Mouse (Mus musculus) lung, postnatal 0 days (tissue): ENCODE data around the gene Slc44a1. TPM values are rescaled to one million over a fixed set of nuclear protein-coding genes. Genes with fewer than 3 reads are reported as not detected.
A peak's percentile ranks its signal among the peaks of the same experiment; 100 is the strongest.

ENCODE experiments used
- ATAC-seq: fragments of 200-750 bp; cut with Nextera tagmentation; 2 replicates; pipeline ENCODE4 v1.8.0; 2017; ENCODE audit warnings: moderate library complexity
- DNase-seq: peaks from one replicate; pipeline ENCODE4 v3.0.0-alpha.2; 2016; ENCODE audit warnings: low spot score
- H3K27ac ChIP-seq: fragments of 300-500 bp; sonication (generic); 2 replicates; pipeline ENCODE4 v1.5.1; 2014; ENCODE audit warnings: antibody characterized with exemption, mild to moderate bottlenecking, low read length, mixed read lengths
- H3K27me3 ChIP-seq: fragments of 300-500 bp; sonication (generic); replicated peaks from 2 replicates; pipeline ENCODE4 v1.6.1; 2014; ENCODE audit warnings: low read length, mixed read lengths; ENCODE audit not compliant: insufficient read depth
- H3K36me3 ChIP-seq: fragments of 300-500 bp; sonication (generic); 2 replicates; pipeline ENCODE4 v1.6.1; 2014; ENCODE audit warnings: low read length, mixed read lengths; ENCODE audit not compliant: insufficient read depth
- H3K4me1 ChIP-seq: fragments of 300-500 bp; sonication (generic); 2 replicates; pipeline ENCODE4 v1.6.1; 2014; ENCODE audit warnings: antibody characterized with exemption, low read depth, low read length, mixed read lengths; ENCODE audit not compliant: insufficient read depth
- H3K4me2 ChIP-seq: fragments of 300-500 bp; sonication (generic); replicated peaks from 2 replicates; pipeline ENCODE4 v1.6.1; 2014; ENCODE audit warnings: low read depth, mild to moderate bottlenecking, low read length, moderate library complexity, mixed read lengths
- H3K4me3 ChIP-seq: fragments of 300-500 bp; sonication (generic); 2 replicates; pipeline ENCODE4 v1.5.1; 2014; ENCODE audit warnings: low read depth, low read length
- H3K9ac ChIP-seq: fragments of 300-500 bp; sonication (generic); replicated peaks from 2 replicates; pipeline ENCODE4 v1.6.1; 2014; ENCODE audit warnings: low read depth, mild to moderate bottlenecking
- H3K9me3 ChIP-seq: fragments of 300-500 bp; sonication (generic); 2 replicates; pipeline ENCODE4 v1.6.1; 2016; ENCODE audit warnings: low read length, mixed read lengths
- CTCF ChIP-seq: IDR thresholded peaks from 2 replicates; pipeline ENCODE4 v1.5.1; 2016; ENCODE audit warnings: antibody characterized with exemption, mild to moderate bottlenecking
- EP300 ChIP-seq: IDR thresholded peaks from 2 replicates; pipeline ENCODE4 v1.6.1; 2016; ENCODE audit warnings: antibody characterized with exemption, mild to moderate bottlenecking, control low read depth
- WGBS: fragments of 180-500 bp; shearing (Covaris S2); extraction: QIAGEN DNeasy Blood & Tissue Kit; methylation state at CpG from one replicate; pipeline ENCODE4 v1.1.7; 2014; 5-methylcytosine and 5-hydroxymethylcytosine counted together
- polyA plus RNA-seq: library from polyadenylated mRNA; unstranded; fragments of >200 nt; fragmentation: Nextera tagmentation; extraction: Ambion mirVana; gene quantifications from 2 replicates; pipeline ENCODE4 v1.2.1, GENCODE M21; 2015

The Slc44a1 gene
- polyA plus RNA-seq, 1 experiment from 2014 or later: 30.4 TPM

DNA sequence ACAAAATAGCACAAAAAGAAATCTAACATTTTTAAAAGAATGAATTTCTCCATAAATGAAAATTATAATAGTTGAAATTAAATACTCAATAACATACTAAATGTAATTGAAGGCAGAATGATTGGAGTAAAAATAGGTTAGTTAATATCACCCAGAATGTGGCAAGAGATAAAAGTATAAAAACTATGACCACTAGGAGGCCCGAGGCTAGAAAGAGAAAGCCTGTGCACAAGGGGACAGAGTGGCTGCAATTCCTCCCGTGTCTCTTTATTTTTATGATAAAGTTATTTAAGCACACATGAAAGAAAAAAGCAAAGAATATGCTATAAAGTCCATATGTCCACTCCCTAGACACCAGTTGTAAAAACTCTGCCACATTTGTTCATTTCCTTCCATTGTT lies 17.4 kb upstream of the Slc44a1 start:
- TF ChIP-seq CTCF (peak; percentile 46), EP300 (no peak)
- no peaks in the 10 kb centered on the region for H3K9me3 ChIP-seq
- ATAC-seq: no peak
- H3K4me1 ChIP-seq: no peaks in the 10 kb centered on the region
- DNase-seq: peak; percentile 9
- WGBS: 71% methylated on average over 2 of the region's 2 CpGs
- H3K4me2 ChIP-seq: no peak overlapping the region
- no peak overlapping the region for H3K4me3 ChIP-seq
- no peaks in the 10 kb centered on the region for H3K36me3 ChIP-seq
- H3K27me3 ChIP-seq: no peaks in the 10 kb centered on the region
- no peak overlapping the region for H3K27ac ChIP-seq
- no peak overlapping the region for H3K9ac ChIP-seq

DNA sequence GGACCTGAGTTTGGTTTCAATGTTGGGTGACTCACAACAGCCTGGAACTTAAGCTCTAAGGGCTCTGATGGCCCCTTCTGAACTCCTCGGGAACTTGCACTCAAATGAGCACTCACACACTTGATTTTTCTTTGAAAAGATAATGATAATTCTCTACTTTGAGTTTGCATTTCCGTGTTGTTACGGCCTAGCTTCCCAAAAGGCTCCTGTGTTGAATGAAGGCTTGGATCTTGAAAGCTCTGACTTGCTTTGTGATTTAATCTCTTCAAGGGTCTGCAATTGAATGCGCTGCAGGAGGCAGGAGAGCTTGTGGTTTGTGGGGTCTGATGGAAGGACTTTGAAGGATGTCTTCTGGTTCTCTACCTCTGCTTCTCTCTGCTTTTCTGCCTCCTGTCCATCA lies 13.1 kb upstream of the Slc44a1 start:
- no peak overlapping the region for H3K9ac ChIP-seq
- TF ChIP-seq EP300 (no peak), CTCF (no peak)
- no peak for ATAC-seq
- H3K27me3 ChIP-seq: no peaks in the 10 kb centered on the region
- H3K4me2 ChIP-seq: no peak overlapping the region
- no peak overlapping the region for H3K27ac ChIP-seq
- H3K36me3 ChIP-seq: no peaks in the 10 kb centered on the region
- H3K4me3 ChIP-seq: no peak overlapping the region
- no peaks in the 10 kb centered on the region for H3K4me1 ChIP-seq
- DNase-seq: no peak
- no peaks in the 10 kb centered on the region for H3K9me3 ChIP-seq
- 77% methylated on average over 4 of the region's 4 CpGs for WGBS

DNA sequence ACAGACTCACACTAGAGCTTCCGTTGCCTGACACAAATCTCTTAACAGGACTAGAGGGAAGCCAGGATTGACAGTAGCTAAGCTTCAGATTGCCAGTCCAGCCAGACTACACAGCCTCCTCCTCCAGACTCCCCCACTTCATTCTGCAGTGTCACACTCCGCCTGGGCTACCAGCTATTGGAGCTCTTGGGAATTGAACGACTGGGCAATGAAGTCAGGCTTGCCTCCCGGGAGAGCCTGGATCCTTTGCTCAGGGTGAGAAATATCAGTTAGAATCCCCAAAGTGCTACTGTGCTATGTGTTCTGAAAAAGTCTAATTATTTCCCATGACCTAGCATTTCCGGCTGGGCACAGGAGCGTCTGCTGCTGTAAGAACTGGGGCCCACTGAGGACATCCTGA lies 9.7 kb upstream of the Slc44a1 start:
- DNase-seq (no peak), ATAC-seq (no peak)
- Histone ChIP-seq H3K27me3 (no peaks in the 10 kb centered on the region), H3K9me3 (no peaks in the 10 kb centered on the region), H3K4me2 (no peak overlapping the region), H3K4me3 (no peak overlapping the region), H3K27ac (no peak overlapping the region), H3K9ac (no peak overlapping the region), H3K36me3 (no peaks in the 10 kb centered on the region), H3K4me1 (no peaks in the 10 kb centered on the region)
- WGBS: 42% methylated on average over 6 of the region's 6 CpGs
- TF ChIP-seq CTCF (no peak), EP300 (no peak)

GRCm38 (mm10) chr4:53431585-53432234 lies 8.5 kb upstream of the Slc44a1 start:
- H3K27me3 ChIP-seq: no peaks in the 10 kb centered on the region
- peak; percentile 35; the same call in 1 of the 2 replicates for ATAC-seq

GRCm38 (mm10) chr4:53437110-53437755 lies 3.0 kb upstream of the Slc44a1 start:
- TF ChIP-seq EP300: no peak
- TF ChIP-seq CTCF: no peak
- Histone ChIP-seq H3K9ac (no peak overlapping the region), H3K9me3 (no peaks in the 10 kb centered on the region), H3K4me1 (0 out of 2 replicates have a peak, but pooled peaks cover 3% of the 10 kb centered on the region), H3K27me3 (no peaks in the 10 kb centered on the region), H3K36me3 (no peaks in the 10 kb centered on the region), H3K27ac (no peak overlapping the region), H3K4me2 (no peak overlapping the region), H3K4me3 (no peak overlapping the region)
- DNase-seq (peak; percentile 80), ATAC-seq (no peak)
- 61% methylated on average over 10 of the region's 10 CpGs for WGBS

More at GRCm38 (mm10) chr4:53431585-53432234, 8.5 kb upstream of the Slc44a1 start:
- H3K4me1 ChIP-seq: no peaks in the 10 kb centered on the region
- H3K27ac ChIP-seq: no peak overlapping the region
- WGBS: 59% methylated on average over 7 of the region's 10 CpGs
- no peak overlapping the region for H3K4me3 ChIP-seq
- peak; percentile 53 for DNase-seq
- no peaks in the 10 kb centered on the region for H3K9me3 ChIP-seq
- H3K4me2 ChIP-seq: no peak overlapping the region
- H3K36me3 ChIP-seq: no peaks in the 10 kb centered on the region
- no peak overlapping the region for H3K9ac ChIP-seq
- TF ChIP-seq EP300 (no peak), CTCF (no peak)

DNA sequence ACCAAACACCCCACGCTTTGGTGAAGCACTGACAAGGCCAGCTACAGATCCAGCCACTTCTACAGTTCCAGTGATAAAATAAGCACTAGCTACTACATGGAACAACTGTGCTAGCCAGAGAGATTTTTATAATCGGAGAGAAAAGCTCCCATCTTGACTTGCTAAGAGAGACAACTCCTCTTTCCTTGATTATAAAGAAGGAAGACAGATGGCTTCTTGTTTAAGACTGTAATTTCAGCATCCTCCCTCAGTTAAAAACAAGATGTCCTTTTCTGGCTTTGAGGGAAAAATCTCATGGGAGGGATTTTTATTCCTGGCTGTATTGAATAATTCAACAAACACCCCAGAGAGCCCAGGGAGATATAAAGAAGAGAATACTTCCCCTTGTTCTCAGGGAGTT lies 1.8 kb upstream of the Slc44a1 start:
- 65% methylated on average over 2 of the region's 2 CpGs for WGBS

More for the DNA sequence above, 1.8 kb upstream of the Slc44a1 start:
- no peak for ATAC-seq
- H3K9me3 ChIP-seq: no peaks in the 10 kb centered on the region
- no peaks in the 10 kb centered on the region for H3K36me3 ChIP-seq
- no peak overlapping the region for H3K4me2 ChIP-seq
- no peak overlapping the region for H3K9ac ChIP-seq
- 0 out of 2 replicates have a peak, but pooled peaks cover 3% of the 10 kb centered on the region for H3K4me1 ChIP-seq
- no peak for DNase-seq
- H3K27ac ChIP-seq: 0 out of 2 replicates have a peak overlapping the region, but pooled peaks have one; percentile 2
- TF ChIP-seq EP300 (no peak), CTCF (no peak)
- no peak overlapping the region for H3K4me3 ChIP-seq
- H3K27me3 ChIP-seq: no peaks in the 10 kb centered on the region
